Mouse (Mus musculus) kidney, postnatal 10 days (tissue): ENCODE results near the gene Tmem171.

Experiments used
- DNase-seq: peaks from one replicate; pipeline ENCODE4 v3.0.0; 2021; ENCODE audit warnings: mixed read lengths

Gene Tmem171

DNA sequence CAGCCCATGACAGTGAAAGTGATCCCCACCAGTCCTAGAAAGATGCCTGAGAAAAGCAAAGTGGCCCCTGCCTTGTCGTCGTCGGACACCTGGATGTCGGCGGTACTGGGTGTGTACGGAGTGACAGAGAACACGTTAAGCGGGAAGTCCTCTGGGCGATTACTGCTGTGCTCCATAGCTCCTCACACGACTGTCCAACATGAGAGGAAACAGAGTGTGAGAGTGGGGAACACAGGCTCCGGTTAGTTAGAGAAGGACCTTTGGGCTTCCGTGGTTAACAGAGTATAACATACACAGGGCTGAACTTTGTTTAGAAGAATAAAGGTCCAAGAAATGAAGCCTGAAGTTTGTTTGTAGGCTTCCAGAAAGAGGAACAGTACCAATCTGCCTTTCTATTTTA is 57.5 kb downstream of the Tmem171 start, which contains the start of gene Tmem174:
Gene Tmem174, minus strand, starts transcription at position 266 of the 400 bp plus-strand sequence.
- peak; percentile 56 for DNase-seq

DNA sequence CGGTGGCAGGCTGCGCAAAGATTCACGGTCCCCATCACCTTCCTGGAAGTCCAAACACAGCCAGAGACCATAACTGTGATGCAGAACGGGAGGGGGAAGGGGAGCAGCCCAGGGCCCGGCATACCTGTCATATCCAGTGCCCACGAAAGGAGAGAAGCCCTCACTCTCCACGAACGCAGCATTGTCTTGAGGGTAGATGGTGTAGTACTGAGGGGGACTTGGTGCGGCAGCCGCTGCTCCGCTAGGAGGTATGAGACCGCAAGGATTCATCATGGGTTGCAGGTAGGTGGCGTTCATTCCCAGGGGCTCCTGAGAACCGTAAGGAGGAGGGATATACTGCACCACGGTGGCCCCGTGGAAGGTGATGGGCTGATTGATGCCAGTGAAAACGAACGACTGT is 58.1 kb downstream of the Tmem171 start:
- no peak for DNase-seq
